Mouse (Mus musculus) lung, postnatal 0 days (tissue): ENCODE measurements around the gene Cmip.

Experiments
- CTCF ChIP-seq: IDR thresholded peaks from 2 replicates; pipeline ENCODE4 v1.5.1; 2016; ENCODE audit warnings: antibody characterized with exemption, mild to moderate bottlenecking
- EP300 ChIP-seq: IDR thresholded peaks from 2 replicates; pipeline ENCODE4 v1.6.1; 2016; ENCODE audit warnings: antibody characterized with exemption, mild to moderate bottlenecking, control low read depth

GRCm38 (mm10) chr8:117339958-117340651 is 83.2 kb downstream of the Cmip start:
- no peak for TF ChIP-seq CTCF
- TF ChIP-seq EP300 = no peak
